Mouse (Mus musculus) ovary, postnatal 14 days (tissue): ENCODE results near the gene Tbc1d2b.
A peak's percentile ranks its signal among the peaks of the same experiment; 100 is the strongest.

Experiments
- DNase-seq: peaks from one replicate; pipeline ENCODE4 v3.0.0; 2022; ENCODE audit warnings: low spot score

The Tbc1d2b gene

GRCm38 (mm10) chr9:90172528-90173321, 97.9 kb downstream of the Tbc1d2b start:
- no peak for DNase-seq

- DNase-seq = no peak
Observed at GRCm38 (mm10) chr9:90171421-90171820, 99.2 kb downstream of the Tbc1d2b start.

GRCm38 (mm10) chr9:90169965-90170364, 100.6 kb downstream of the Tbc1d2b start:
- no peak for DNase-seq

- DNase-seq = no peak
Observed at GRCm38 (mm10) chr9:90166615-90167014, 104.0 kb downstream of the Tbc1d2b start.

- DNase-seq = no peak
Observed at GRCm38 (mm10) chr9:90165590-90165989, 105.0 kb downstream of the Tbc1d2b start.

GRCm38 (mm10) chr9:90164670-90165453, 105.7 kb downstream of the Tbc1d2b start:
- no peak for DNase-seq

GRCm38 (mm10) chr9:90163749-90164095, 106.9 kb downstream of the Tbc1d2b start:
- peak; percentile 44 for DNase-seq

- DNase-seq = peak; percentile 24
Observed at GRCm38 (mm10) chr9:90162926-90163748, 107.5 kb downstream of the Tbc1d2b start, which contains the start of gene Adamts7. Adamts7 (plus strand) TSS chr9:90163069.

- peak; percentile 53 for DNase-seq
Observed at GRCm38 (mm10) chr9:90162243-90162925, 108.2 kb downstream of the Tbc1d2b start.
